Mouse (Mus musculus) A20 (cell line): ENCODE measurements around the gene Hoxd11.
A peak's percentile ranks its signal among the peaks of the same experiment; 100 is the strongest.

Experiments
- DNase-seq: peaks from one replicate; pipeline ENCODE4 v3.0.0-alpha.2; 2011; ENCODE audit warnings: low read depth, low spot score

The Hoxd11 gene

GRCm38 (mm10) chr2:74663291-74663925 lies 15.9 kb upstream of the Hoxd11 start:
- DNase-seq: peak; percentile 64

DNA sequence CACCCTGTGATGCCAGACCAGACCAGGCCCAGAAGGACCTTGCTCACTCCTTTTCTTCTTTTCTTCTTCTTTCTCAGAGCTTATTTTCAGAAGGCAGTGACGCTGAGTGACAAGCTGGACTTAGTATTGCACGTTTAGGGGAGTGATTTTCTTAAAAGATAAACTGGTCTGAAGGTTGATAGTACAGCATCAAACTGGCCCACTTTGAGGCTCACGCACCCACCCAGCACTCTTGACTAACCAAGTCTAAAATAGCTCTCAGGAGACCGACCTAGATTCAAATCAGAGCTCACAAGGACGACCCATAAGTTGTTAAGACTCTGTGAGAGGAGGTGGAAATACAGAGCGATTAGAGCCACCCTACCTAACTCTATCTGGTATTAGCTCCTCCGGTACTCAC lies 12.9 kb upstream of the Hoxd11 start:
- DNase-seq: no peak

GRCm38 (mm10) chr2:74667191-74667841 lies 12.0 kb upstream of the Hoxd11 start:
- DNase-seq: no peak

DNA sequence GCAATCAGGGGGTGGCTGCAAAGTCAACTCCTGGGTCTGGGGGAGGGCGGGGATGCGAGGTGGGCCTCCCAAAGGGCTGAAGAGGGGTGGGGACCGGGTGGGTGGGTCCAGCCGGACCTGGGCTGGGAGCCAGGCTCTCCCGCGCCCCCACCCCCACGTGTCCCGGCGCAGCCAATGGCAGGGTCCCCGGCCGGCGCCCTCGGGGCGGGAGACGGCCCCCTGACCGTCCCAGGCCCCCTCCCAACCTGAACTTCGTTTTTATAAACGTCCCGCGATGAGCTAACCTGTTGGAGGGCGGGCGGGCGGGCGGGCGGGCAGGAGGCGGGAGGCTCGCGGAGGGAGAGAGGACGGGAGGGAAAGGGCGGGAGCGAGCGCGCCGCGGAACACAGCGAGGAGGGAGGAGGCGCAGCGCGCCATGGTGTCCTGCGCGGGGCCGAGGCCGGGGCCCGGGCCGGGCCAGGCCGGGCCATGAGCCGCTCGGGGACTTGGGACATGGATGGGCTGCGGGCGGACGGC lies 11.5 kb upstream of the Hoxd11 start, which contains the start of gene Hoxd13:
Gene Hoxd13, plus strand, starts transcription at position 469 of the 516 bp plus-strand sequence.
- DNase-seq: no peak

- DNase-seq: no peak
Observed at GRCm38 (mm10) chr2:74668370-74669229, 10.8 kb upstream of the Hoxd11 start.

DNA sequence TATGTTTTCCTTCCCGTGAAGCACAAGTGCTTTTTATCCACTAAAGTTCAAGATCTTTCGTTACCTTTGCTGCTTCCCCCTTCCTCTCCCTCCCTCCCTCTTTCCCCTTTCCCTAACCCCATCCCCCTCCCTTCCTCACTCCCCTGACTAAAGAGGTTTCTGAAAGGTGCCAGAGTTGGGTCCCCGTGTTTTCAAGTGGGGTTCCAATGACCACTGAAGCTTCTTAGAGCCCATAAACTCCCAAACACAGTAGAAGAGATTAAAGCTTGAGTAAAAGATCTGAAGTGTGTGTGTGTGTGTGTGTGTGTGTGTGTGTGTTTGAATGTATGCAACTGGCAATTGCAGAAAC lies 10.2 kb upstream of the Hoxd11 start:
- no peak for DNase-seq

DNA sequence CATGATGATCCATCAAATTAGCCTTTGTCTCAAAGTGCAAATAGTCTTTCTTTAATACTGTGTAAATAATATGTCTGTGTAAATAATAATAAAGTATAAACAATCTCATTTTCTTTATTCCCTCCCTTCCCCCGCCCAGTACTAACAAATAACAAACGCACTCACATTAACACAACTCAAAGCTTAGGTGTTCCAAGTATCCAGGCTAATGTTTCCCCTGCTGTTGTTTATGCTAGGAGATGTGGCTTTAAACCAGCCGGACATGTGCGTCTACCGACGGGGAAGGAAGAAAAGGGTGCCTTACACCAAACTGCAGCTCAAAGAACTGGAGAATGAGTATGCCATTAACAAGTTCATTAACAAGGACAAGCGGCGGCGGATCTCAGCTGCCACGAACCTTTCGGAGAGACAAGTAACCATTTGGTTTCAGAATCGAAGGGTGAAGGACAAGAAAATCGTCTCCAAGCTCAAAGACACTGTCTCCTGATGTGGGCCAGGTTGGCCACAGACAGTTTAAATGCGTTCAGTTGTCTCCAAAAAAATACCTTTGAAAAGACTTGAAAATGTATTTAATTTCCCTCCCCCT lies 9.6 kb upstream of the Hoxd11 start:
- DNase-seq: no peak

- no peak for DNase-seq
Observed at GRCm38 (mm10) chr2:74670632-74671188, 8.6 kb upstream of the Hoxd11 start.

DNA sequence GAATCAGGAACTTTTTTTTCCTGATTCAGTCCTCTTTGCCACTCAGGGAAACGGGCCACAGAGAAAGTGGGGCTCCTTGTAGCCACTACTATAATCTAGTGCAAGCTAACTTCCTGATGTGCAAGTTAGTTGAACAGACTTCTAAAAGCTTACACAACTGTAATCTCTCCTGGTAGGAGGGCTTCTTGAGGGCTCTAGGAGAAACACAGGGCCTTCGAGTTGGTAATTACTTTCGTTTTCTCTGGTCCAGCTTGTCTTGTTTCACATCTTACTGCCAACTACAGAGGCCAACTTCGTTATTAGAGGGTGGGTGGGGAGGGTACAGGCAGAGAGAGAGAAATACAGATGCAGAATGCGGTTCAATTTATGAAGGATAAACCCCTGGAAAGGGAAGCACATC lies 7.5 kb upstream of the Hoxd11 start:
- DNase-seq: no peak

DNA sequence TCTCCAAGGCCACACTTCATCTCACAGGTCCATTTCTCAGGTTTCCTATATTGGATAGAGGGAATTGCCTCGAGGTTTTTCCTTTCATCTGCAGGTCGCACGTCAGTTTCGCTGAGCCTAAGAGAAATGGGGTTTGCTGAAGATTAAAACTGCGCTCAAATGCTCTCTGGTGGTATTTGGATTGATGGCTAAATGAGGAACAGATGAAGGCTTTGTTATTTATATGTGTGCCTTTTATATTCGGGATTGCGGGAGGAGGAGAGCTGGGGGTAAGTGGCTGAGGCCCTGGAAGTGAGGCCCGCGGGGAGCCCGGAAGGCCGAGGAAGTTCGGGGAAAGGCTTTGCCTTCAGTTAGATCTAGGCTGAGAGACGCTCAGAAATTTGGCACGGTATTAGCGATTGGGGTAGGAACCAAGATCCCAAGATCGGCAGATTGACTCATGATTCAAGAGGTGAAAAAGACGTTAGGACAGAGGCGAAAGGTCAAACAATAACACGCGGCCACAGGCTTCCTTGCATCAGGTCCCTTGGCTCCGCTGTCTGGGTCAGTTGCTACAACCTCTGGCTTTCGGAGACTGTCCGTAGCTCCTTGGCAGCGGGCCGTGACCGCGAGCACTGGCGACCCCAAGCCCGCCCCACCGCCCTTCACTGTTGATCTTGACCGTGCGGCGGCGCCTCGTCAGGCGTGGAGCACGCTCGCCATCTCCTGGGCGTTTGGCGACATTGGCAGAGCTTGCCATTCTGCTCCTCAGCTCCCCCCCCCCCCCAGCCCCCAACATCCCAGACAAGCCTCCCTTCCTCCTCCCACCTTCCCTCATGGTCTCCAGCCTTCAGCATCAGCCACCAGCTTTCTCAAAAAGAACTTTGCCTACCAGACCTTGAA lies 6.6 kb upstream of the Hoxd11 start:
- peak; percentile 70 for DNase-seq

- no peak for DNase-seq
Observed at GRCm38 (mm10) chr2:74673835-74674425, 5.4 kb upstream of the Hoxd11 start.

GRCm38 (mm10) chr2:74674881-74675665 lies 4.3 kb upstream of the Hoxd11 start, which contains the start of gene Hoxd12:
TSS of gene Hoxd12 (plus strand) at chr2:74675013.
- no peak for DNase-seq

DNA sequence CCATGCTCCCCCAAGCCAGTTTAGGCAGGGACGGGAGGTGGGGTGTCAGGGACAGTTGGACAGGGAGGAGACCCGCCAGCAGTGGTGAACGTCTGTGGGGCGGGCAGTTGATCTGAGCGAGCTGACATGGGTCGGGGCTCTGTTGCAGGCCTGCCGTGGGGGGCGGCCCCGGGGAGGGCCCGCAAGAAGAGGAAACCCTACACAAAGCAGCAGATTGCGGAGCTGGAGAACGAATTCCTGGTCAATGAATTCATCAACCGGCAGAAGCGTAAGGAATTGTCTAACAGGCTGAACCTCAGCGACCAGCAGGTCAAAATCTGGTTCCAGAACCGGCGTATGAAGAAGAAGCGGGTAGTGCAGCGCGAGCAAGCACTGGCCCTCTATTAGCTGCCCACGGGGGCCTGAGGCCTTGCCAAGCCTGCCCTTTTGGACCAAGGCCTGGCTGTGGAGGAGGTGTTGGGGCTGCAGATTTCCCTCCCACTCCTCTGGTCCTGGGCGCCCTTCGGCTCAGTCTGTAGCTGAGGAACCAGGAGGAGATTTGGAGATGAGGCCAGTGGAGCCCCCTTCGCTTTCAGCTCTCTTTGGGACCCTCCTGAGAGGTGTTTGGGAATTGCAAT lies 3.6 kb upstream of the Hoxd11 start:
- no peak for DNase-seq

DNA sequence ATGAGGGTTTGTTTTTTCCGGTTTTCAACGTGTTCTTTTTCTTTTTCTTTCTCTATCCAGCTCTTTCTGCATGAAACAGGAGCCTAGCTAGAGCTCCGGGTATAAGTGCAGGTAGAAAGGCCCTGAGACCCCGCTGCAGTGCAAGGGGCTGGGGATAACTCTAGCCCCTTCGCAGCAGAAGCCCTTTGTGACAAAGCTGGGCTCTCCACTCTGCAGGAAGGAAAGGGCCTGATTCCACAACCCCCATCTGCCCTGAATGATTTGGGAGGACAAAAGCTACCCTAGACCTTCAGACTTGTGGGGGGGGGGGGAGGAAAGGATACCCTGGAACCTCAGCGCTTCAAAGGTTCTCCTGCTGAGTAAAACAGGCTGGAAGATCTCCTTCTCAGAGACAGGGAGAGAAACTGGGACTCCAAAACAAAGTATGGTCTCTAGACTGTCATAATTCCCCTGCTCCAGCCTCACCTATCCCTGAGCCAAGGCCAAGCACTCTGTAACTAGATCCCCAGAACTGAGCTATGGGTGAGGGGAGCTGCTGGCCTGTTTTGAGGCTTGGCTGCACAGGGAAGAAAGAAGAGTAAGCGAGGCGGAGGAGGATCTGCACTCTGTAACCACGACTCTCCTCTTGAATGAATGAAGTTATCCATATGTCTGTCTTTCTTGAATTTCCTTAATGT lies 2.8 kb upstream of the Hoxd11 start:
- no peak for DNase-seq

- DNase-seq: no peak
Observed at GRCm38 (mm10) chr2:74677106-74677505, 2.3 kb upstream of the Hoxd11 start.

- no peak for DNase-seq
Observed at GRCm38 (mm10) chr2:74679596-74679971, 227 bp downstream of the Hoxd11 start.

DNA sequence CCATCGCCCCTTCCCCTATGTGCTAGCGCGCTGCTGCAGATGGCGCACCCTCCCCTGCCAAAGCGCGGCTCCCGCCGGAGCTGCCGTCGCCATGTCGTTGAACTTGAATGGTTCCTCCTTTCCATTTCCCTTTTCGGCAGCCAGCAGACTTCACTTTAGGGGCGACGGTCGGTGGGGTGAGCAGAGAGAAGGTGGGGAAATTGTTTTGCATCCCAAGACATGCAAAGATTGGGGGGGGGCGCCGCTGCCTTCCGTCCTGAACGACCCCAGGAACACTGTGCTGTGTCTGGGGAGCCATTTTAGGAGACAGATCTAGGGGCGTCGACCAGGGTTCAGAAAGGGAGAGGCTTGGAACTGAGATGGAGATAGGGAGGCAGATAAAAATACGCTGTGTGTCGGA lies 623 bp downstream of the Hoxd11 start:
- DNase-seq: no peak
